Mouse (Mus musculus) neural tube, embryonic 11.5 days (tissue): ENCODE measurements at regions not wholly inside any gene's neighbourhood (a gene's known extent, or its start where the extent isn't known, plus 50 kb on each side); places are given as distances from the start of the nearest gene placed in this dataset.

Experiments
- ATAC-seq: fragments of 200-750 bp; cut with Nextera tagmentation; 2 replicates; pipeline ENCODE4 v1.8.0; 2017; ENCODE audit warnings: moderate number of reproducible peaks, mild to moderate bottlenecking, moderate TSS enrichment, moderate library complexity; ENCODE audit not compliant: insufficient read depth, low FRiP score, low TSS enrichment
- DNase-seq: peaks from one replicate; pipeline ENCODE4 v3.0.0-alpha.2; 2015; ENCODE audit warnings: low spot score
- H3K27ac ChIP-seq: fragments of 300-500 bp; sonication (generic); 2 replicates; pipeline ENCODE4 v1.5.1; 2014; ENCODE audit warnings: low read depth, mild to moderate bottlenecking, low read length
- H3K27me3 ChIP-seq: fragments of 300-500 bp; sonication (generic); 2 replicates; pipeline ENCODE4 v1.6.1; 2014; ENCODE audit warnings: mild to moderate bottlenecking, low read length, mixed read lengths; ENCODE audit not compliant: control insufficient read depth, insufficient read depth
- H3K36me3 ChIP-seq: fragments of 300-500 bp; sonication (generic); 2 replicates; pipeline ENCODE4 v1.6.1; 2014; ENCODE audit warnings: mild to moderate bottlenecking, low read length, moderate library complexity, mixed read lengths; ENCODE audit not compliant: control insufficient read depth, insufficient read depth
- H3K4me1 ChIP-seq: fragments of 300-500 bp; sonication (generic); 2 replicates; pipeline ENCODE4 v1.6.1; 2014; ENCODE audit warnings: low read length, mixed read lengths; ENCODE audit not compliant: control insufficient read depth, insufficient read depth
- H3K4me2 ChIP-seq: fragments of 300-500 bp; sonication (generic); 2 replicates; pipeline ENCODE4 v1.6.1; 2014; ENCODE audit warnings: low read depth, mild to moderate bottlenecking, moderate library complexity
- H3K4me3 ChIP-seq: fragments of 300-500 bp; sonication (generic); 2 replicates; pipeline ENCODE4 v1.5.1; 2014; ENCODE audit warnings: low read depth, low read length
- H3K9ac ChIP-seq: fragments of 300-500 bp; sonication (generic); 2 replicates; pipeline ENCODE4 v1.6.1; 2014; ENCODE audit warnings: mild to moderate bottlenecking, low read length
- H3K9me3 ChIP-seq: fragments of 300-500 bp; sonication (generic); 2 replicates; pipeline ENCODE4 v1.6.1; 2016; ENCODE audit warnings: low read length; ENCODE audit not compliant: control insufficient read depth
- WGBS: fragments of 180-500 bp; shearing (Covaris S2); extraction: QIAGEN DNeasy Blood & Tissue Kit; methylation state at CpG from one replicate; pipeline ENCODE4 v1.1.7; 2014; 5-methylcytosine and 5-hydroxymethylcytosine counted together

DNA sequence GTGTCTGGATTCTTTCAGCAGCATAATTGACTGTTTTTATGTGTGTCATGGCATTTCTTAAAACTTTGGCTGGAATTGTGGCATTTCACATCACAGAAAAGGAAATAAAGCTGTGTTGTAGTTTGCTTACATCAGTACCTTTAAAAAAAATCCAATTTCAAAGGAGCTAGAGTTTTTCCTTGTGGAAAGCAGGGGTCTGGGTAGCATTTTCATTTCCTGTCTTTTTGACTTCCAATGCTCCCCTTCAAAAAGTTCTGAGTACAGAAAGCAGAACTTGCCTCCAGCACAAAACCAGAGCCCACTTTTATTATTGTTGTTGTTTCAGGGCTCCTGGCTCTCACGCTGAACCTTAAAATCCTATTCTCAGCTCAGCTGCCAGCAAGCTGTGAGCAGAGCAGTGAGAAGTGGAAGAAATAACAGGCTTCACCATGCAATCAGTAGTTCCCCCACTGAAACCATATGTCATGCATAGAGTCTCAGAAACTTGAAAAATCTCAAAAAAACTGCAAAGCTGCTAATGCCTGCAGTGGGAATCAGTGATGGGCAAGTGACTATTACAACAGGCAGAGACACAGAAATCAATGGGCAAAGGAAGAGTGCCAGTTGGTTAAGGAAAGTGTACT is 668.3 kb downstream of the Epha7 start:
- no peaks in the 10 kb centered on the region for H3K36me3 ChIP-seq
- H3K9me3 ChIP-seq, result no peaks in the 10 kb centered on the region
- no peak overlapping the region for H3K27ac ChIP-seq
- no peak overlapping the region for H3K9ac ChIP-seq
- H3K4me1 ChIP-seq, result no peaks in the 10 kb centered on the region
- no peak for ATAC-seq
- no peaks in the 10 kb centered on the region for H3K27me3 ChIP-seq
- WGBS, result 50% methylated on average over 1 of the region's 1 CpGs
- no peak overlapping the region for H3K4me2 ChIP-seq
- H3K4me3 ChIP-seq, result no peak overlapping the region
- no peak for DNase-seq

DNA sequence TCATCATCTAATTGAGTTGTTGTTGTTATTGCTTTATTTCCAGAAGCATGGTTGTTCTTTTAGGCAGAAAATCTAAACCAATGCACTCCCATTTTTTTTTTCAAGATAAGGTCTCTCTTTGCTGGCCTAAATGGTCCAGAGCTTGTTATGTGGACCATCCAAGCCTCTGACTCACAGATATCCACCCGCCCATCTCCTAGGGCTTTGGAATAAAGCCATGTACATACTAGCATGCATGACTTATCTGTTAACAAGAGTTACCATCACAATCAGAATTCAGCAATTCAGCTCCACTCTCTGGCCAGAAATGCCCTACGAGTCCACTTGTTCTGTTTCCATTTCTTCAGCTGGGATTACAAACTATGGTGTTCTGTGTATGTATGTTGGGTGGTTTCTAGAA is 669.5 kb downstream of the Epha7 start:
- Histone ChIP-seq H3K9ac (no peak overlapping the region), H3K36me3 (no peaks in the 10 kb centered on the region), H3K4me3 (no peak overlapping the region), H3K4me1 (no peaks in the 10 kb centered on the region), H3K9me3 (no peaks in the 10 kb centered on the region), H3K4me2 (no peak overlapping the region), H3K27ac (no peak overlapping the region), H3K27me3 (no peaks in the 10 kb centered on the region)
- no peak for DNase-seq
- ATAC-seq, result no peak
- 89% methylated on average over 2 of the region's 2 CpGs for WGBS

- Histone ChIP-seq H3K27ac (no peak overlapping the region), H3K4me3 (no peak overlapping the region), H3K4me1 (no peaks in the 10 kb centered on the region), H3K27me3 (no peaks in the 10 kb centered on the region), H3K9me3 (no peaks in the 10 kb centered on the region), H3K4me2 (no peak overlapping the region), H3K36me3 (no peaks in the 10 kb centered on the region), H3K9ac (no peak overlapping the region)
- DNase-seq, result no peak
- no peak for ATAC-seq
- WGBS, result 91% methylated on average over 1 of the region's 1 CpGs
Measured at GRCm38 (mm10) chr4:29500844-29501243, 687.9 kb downstream of the Epha7 start.

GRCm38 (mm10) chr4:29525051-29525450 is 712.1 kb downstream of the Epha7 start:
- Histone ChIP-seq H3K27me3 (no peaks in the 10 kb centered on the region), H3K4me1 (no peaks in the 10 kb centered on the region), H3K4me3 (no peak overlapping the region), H3K9me3 (no peaks in the 10 kb centered on the region), H3K27ac (no peak overlapping the region), H3K4me2 (no peak overlapping the region), H3K9ac (no peak overlapping the region), H3K36me3 (no peaks in the 10 kb centered on the region)
- 59% methylated on average over 4 of the region's 4 CpGs for WGBS
- DNase-seq (no peak), ATAC-seq (no peak)

DNA sequence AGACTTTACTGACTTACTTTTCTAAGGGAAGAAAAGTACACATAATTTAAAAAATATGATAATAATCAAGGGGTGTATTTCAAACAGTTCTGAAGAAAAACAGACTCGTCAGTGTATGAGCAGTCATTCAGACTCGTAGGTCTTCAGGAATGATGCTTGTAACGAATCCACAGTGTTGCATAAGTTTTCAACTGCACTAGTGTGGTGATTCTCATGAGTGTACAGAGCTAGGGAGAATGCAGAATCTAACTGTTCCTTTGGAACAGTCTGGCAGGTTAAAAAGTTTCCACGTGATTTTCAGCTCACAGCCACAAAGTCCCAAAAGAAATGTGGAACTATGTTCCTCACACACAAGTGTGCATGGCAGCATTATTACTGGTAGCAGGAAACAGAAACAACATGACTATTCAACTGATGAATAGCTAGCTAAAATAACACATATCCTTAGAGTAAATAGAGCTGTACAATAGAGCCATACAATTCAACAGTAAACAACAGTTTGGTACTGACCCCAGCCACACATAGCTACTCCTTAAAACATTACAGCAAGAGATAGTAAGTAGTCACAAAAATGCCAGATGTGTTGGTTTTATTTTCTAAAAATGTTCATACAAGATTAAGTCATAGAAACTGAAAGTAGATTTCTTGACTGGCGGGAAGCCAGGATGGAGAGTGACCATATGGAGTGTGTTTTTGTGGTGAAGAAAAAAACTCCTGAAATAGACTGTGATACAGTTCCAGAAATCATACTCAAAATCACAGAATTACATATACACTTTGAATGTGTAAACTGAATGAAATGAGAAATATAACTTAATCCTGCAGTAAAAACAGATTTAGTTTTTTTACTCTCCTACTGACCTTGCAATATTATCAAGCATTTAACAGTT is 713.1 kb downstream of the Epha7 start:
- no peak for DNase-seq
- Histone ChIP-seq H3K4me3 (no peak overlapping the region), H3K9ac (no peak overlapping the region), H3K27ac (no peak overlapping the region), H3K4me2 (no peak overlapping the region), H3K9me3 (no peaks in the 10 kb centered on the region), H3K27me3 (no peaks in the 10 kb centered on the region), H3K36me3 (no peaks in the 10 kb centered on the region), H3K4me1 (no peaks in the 10 kb centered on the region)
- 88% methylated on average over 5 of the region's 5 CpGs for WGBS
- ATAC-seq, result no peak
